Mouse (Mus musculus) retina, embryonic 14.5 days (tissue): ENCODE measurements at regions not wholly inside any gene's neighbourhood (a gene's known extent, or its start where the extent isn't known, plus 50 kb on each side); places are given as distances from the start of the nearest gene placed in this dataset.

Experiments used
- DNase-seq: peaks from one replicate; pipeline ENCODE4 v3.0.0-alpha.2; 2015; ENCODE audit warnings: low spot score

DNA sequence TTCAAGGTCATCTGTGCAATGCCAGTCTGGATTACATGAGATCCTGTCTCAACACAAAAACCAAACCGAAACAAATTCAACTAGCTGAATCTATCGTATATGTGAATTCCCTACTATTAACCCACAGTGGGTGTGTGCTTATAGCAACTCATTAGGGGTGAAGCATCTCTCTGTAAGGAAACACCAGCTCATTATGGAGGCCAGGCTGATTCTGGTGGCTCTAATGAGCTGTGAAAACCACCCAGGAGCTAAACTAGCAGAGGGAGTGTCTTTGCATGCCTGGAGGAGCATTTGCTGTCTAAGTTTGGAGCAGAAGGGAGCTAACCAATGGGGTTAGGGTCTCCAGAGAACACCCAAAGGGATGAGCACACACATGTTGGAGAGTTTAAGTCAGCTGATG is 54.1 kb upstream of the Adamts2 start:
- peak; percentile 69 for DNase-seq

GRCm38 (mm10) chr11:50546456-50547144 is 55.3 kb upstream of the Adamts2 start:
- DNase-seq: no peak

GRCm38 (mm10) chr11:50545421-50545820 is 56.5 kb upstream of the Adamts2 start:
- DNase-seq: no peak

- no peak for DNase-seq
These were observed 61.7 kb upstream of the Adamts2 start for GRCm38 (mm10) chr11:50540136-50540535.

GRCm38 (mm10) chr11:50534266-50534665 is 67.6 kb upstream of the Adamts2 start:
- no peak for DNase-seq

DNA sequence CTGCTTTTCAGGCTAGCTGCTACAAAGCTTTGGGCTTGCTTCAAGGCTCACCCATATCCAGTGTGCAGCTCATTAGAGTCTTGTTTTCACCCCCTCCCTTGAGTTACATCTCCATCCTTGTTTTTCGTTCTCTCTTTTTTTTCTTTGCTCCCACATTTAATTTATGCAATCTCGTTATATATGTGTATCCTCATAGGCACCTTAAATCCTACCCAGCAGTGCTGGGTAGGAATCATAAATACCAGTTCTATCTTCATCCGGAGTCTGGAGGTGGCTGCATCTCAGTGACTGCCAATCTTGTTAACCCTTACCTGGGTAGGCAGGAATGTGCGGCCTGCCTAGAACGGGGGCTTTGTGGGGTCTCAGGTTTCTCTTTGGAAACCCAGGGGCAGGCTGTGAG is 74.0 kb upstream of the Adamts2 start:
- DNase-seq: no peak

DNA sequence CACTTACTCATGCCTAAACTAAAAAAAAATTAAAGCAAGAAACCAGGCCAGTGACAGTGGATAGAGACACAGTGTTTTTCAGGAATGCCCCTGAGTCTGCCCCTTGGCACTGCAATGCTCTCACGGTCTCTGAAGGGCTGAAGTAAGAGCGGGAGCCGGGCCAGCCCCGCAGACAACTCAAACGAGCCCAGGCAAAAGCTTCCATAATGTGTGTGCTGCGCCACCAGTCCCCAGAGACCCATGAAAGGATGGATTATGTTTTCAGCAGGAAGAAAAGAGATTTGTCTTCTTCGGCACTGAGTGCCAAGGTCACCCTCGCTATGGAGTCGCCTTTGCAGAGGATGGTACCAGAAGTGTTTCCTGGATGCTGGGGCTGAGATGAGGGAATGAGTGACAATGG is 81.7 kb upstream of the Adamts2 start:
- no peak for DNase-seq

DNA sequence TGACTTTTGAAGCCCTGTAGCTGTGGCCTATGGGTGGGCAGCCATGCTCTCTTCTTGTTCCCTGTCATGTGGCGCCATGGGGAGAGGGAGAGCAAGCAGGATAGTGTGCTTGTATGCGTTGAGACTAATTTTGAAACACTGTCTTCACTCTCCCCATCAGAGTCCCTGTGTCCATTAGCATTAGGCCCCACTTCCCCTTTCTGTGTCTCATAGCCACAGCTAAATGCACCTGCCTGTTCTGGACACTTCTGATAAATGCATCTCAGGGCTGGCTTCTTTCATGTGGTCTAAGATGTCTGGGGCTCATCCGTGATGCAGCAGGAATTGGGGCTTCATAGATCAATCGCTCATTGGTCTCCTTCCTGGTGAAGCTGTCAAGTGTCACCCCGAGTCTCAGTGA is 77.0 kb upstream of the Rufy1 start:
- no peak for DNase-seq

DNA sequence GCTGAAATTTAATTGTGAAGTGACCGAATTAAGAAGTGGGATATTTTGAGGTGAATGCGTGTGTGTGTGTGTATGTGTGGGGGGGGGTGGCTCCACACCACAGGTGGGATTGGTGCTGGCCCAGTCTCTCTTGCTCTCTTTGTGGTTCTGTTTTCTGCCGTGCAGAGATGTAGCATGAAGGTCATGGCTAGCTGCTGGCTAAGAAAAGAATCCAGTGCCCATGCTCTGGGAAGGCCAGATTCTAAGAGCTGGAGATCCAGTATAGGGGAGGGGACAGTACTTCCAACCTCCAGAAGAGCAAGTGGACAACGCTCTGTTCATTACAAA is 76.5 kb upstream of the Rufy1 start:
- no peak for DNase-seq

GRCm38 (mm10) chr11:50506820-50507497 is 76.0 kb upstream of the Rufy1 start:
- no peak for DNase-seq

- DNase-seq: no peak
These were observed 70.4 kb upstream of the Rufy1 start for GRCm38 (mm10) chr11:50501352-50501751.

DNA sequence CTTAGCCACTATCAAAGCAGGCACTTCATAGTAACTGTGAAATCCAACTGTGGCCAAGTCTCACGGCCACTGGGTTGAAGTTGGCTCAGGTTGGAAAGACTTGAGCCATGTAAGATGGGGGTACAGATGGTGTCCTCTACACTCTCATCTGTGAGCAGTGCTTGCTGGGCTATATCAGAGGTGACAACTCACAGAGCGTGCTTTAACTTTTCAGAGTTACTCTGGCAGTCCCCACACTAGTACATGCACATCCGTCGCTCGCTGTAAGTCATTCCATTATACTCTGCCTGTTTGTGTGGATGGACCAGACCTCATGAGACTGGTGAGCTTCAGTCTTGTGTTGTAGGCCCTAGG is 62.2 kb upstream of the Rufy1 start:
- no peak for DNase-seq

DNA sequence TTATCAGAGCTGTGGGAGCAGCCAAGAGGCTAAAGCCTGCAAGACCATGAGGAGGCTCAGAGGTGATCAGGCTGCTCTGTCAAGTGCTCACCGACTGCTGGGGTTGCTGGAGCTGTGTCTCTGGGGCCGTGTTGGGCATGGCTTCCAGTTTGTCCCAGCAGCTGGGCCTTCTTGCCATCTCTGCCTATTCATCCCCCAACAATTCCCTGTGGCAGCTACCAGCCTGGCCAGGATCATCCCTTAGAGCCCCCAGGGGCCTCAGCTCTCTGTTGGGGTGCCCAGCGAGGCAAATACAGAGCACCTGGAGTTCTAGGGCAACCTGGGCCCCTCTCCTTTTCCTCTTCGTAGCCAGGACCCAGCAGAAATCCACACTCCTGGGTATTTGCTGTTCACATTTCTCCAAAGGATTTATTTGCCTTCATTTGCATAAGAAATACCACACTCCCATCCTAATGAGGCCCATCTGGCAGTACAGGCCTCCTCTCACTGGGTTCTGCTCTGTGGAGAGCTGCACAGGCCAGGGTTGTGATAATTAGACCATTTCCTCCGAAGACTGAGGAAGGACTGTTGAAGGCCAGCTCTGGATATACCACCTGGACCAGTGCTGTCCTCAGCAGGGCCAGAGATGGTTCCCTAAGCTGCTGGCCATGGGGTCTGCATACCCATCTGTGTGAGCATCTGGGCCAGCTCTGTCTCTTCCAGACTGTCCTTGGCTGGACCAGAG is 61.6 kb upstream of the Rufy1 start:
- no peak for DNase-seq

- DNase-seq: no peak
These were observed 52.9 kb upstream of the Rufy1 start for GRCm38 (mm10) chr11:50483821-50484220.

- DNase-seq: no peak
These were observed 52.2 kb upstream of the Rufy1 start for GRCm38 (mm10) chr11:50483116-50483515.

DNA sequence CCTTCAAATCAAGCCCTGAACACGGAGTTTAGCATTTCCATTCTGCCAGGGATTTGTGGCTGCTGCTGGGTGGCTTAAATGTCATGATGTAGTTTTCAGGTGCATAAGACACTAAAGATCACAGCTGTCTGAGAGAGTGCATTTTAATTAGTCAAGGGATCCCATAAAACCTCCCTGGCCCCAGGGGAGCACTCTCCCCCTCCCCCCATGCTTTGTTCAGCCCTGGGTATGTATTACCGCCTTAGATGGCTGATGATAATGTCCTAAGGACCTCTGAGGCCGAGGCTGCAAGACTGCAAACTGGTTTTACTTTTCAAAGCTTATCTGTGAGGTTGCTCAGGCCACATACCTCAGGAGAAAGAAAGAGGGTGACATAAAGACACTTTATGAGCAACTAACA is 51.7 kb upstream of the Rufy1 start:
- DNase-seq: no peak
